Mouse (Mus musculus) left cerebral cortex, adult 11 months (tissue): ENCODE data around the gene Apold1.

Experiments
- DNase-seq: peaks from one replicate; pipeline ENCODE4 v3.0.0; 2022; ENCODE audit warnings: low spot score

Gene Apold1

GRCm38 (mm10) chr6:134981231-134982062 is at the start of gene Apold1:
Gene Apold1, plus strand, starts transcription at chr6:134981718.
- DNase-seq = no peak

GRCm38 (mm10) chr6:134932486-134933206 is 48.9 kb upstream of the Apold1 start:
- no peak for DNase-seq

GRCm38 (mm10) chr6:134933207-134933558 is 48.3 kb upstream of the Apold1 start:
- no peak for DNase-seq

- DNase-seq = no peak
Measured at GRCm38 (mm10) chr6:134934305-134934704, 47.2 kb upstream of the Apold1 start.

- no peak for DNase-seq
Measured at GRCm38 (mm10) chr6:134939781-134940180, 41.7 kb upstream of the Apold1 start.

- no peak for DNase-seq
Measured at GRCm38 (mm10) chr6:134943759-134944407, 37.6 kb upstream of the Apold1 start.

- DNase-seq = no peak
Measured at GRCm38 (mm10) chr6:134946054-134946453, 35.5 kb upstream of the Apold1 start.

GRCm38 (mm10) chr6:134946858-134947257 is 34.7 kb upstream of the Apold1 start:
- no peak for DNase-seq

GRCm38 (mm10) chr6:134947311-134948087 is 34.0 kb upstream of the Apold1 start:
- DNase-seq = no peak

GRCm38 (mm10) chr6:134948522-134949061 is 32.9 kb upstream of the Apold1 start:
- no peak for DNase-seq

GRCm38 (mm10) chr6:134949241-134949640 is 32.3 kb upstream of the Apold1 start:
- DNase-seq = no peak

GRCm38 (mm10) chr6:134951364-134951763 is 30.2 kb upstream of the Apold1 start:
- DNase-seq = no peak

GRCm38 (mm10) chr6:134953976-134954375 is 27.5 kb upstream of the Apold1 start:
- DNase-seq = no peak

GRCm38 (mm10) chr6:134956388-134956787 is 25.1 kb upstream of the Apold1 start:
- no peak for DNase-seq

GRCm38 (mm10) chr6:134961286-134961685 is 20.2 kb upstream of the Apold1 start:
- DNase-seq = no peak

GRCm38 (mm10) chr6:134961858-134962517 is 19.5 kb upstream of the Apold1 start:
- no peak for DNase-seq

GRCm38 (mm10) chr6:134962518-134962893 is 19.0 kb upstream of the Apold1 start:
- DNase-seq = no peak

GRCm38 (mm10) chr6:134963910-134964309 is 17.6 kb upstream of the Apold1 start:
- DNase-seq = no peak

GRCm38 (mm10) chr6:134966681-134967080 is 14.8 kb upstream of the Apold1 start:
- no peak for DNase-seq

- DNase-seq = no peak
Measured at GRCm38 (mm10) chr6:134968326-134968725, 13.2 kb upstream of the Apold1 start.

- no peak for DNase-seq
Measured at GRCm38 (mm10) chr6:134969498-134969897, 12.0 kb upstream of the Apold1 start.
